Mouse (Mus musculus) limb, embryonic 14.5 days (tissue): ENCODE measurements at regions not wholly inside any gene's neighbourhood (a gene's known extent, or its start where the extent isn't known, plus 50 kb on each side); places are given as distances from the start of the nearest gene placed in this dataset.

Experiments used
- ATAC-seq: fragments of 200-750 bp; cut with Nextera tagmentation; 2 replicates; pipeline ENCODE4 v1.8.0; 2017; ENCODE audit warnings: low read depth, moderate number of reproducible peaks, moderate TSS enrichment; ENCODE audit not compliant: low FRiP score
- DNase-seq: peaks from one replicate; pipeline ENCODE4 v3.0.0-alpha.2; 2015; ENCODE audit warnings: low spot score
- H3K27ac ChIP-seq: fragments of 300-500 bp; sonication (generic); replicated peaks from 2 replicates; pipeline ENCODE4 v1.5.1; 2014; ENCODE audit warnings: low read depth, mild to moderate bottlenecking, low read length, moderate library complexity, mixed read lengths
- H3K27me3 ChIP-seq: fragments of 300-500 bp; sonication (generic); 2 replicates; pipeline ENCODE4 v1.6.1; 2014; ENCODE audit warnings: low read length, mixed read lengths; ENCODE audit not compliant: control insufficient read depth, insufficient read depth
- H3K36me3 ChIP-seq: fragments of 300-500 bp; sonication (generic); 2 replicates; pipeline ENCODE4 v1.6.1; 2014; ENCODE audit warnings: mild to moderate bottlenecking, low read length, moderate library complexity, mixed read lengths; ENCODE audit not compliant: control insufficient read depth, insufficient read depth
- H3K4me1 ChIP-seq: fragments of 300-500 bp; sonication (generic); 2 replicates; pipeline ENCODE4 v1.6.1; 2014; ENCODE audit warnings: antibody characterized with exemption, low read length, mixed read lengths; ENCODE audit not compliant: control insufficient read depth, insufficient read depth
- H3K4me2 ChIP-seq: fragments of 300-500 bp; sonication (generic); replicated peaks from 2 replicates; pipeline ENCODE4 v1.6.1; 2014; ENCODE audit warnings: low read depth, mild to moderate bottlenecking, low read length, moderate library complexity; ENCODE audit not compliant: severe bottlenecking
- H3K4me3 ChIP-seq: fragments of 300-500 bp; sonication (generic); replicated peaks from 2 replicates; pipeline ENCODE4 v1.5.1; 2014; ENCODE audit warnings: low read length
- H3K9ac ChIP-seq: fragments of 300-500 bp; sonication (generic); 2 replicates; pipeline ENCODE4 v1.6.1; 2014; ENCODE audit warnings: mild to moderate bottlenecking, low read depth, low read length, moderate library complexity; ENCODE audit not compliant: severe bottlenecking
- H3K9me3 ChIP-seq: fragments of 300-500 bp; sonication (generic); 2 replicates; pipeline ENCODE4 v1.6.1; 2016; ENCODE audit warnings: low read length; ENCODE audit not compliant: control insufficient read depth
- POLR2A ChIP-seq: fragments of 200-500 bp; IDR thresholded peaks from 2 replicates; pipeline ENCODE4 v1.8.0; 2012; ENCODE audit warnings: inconsistent platforms, mild to moderate bottlenecking, moderate library complexity, borderline replicate concordance; ENCODE audit not compliant: insufficient read depth, insufficient read length; ENCODE audit errors: extremely low read depth
- WGBS: fragments of 180-500 bp; shearing (Covaris S2); extraction: QIAGEN DNeasy Blood & Tissue Kit; methylation state at CpG from one replicate; pipeline ENCODE4 v1.1.7; 2014; 5-methylcytosine and 5-hydroxymethylcytosine counted together

DNA sequence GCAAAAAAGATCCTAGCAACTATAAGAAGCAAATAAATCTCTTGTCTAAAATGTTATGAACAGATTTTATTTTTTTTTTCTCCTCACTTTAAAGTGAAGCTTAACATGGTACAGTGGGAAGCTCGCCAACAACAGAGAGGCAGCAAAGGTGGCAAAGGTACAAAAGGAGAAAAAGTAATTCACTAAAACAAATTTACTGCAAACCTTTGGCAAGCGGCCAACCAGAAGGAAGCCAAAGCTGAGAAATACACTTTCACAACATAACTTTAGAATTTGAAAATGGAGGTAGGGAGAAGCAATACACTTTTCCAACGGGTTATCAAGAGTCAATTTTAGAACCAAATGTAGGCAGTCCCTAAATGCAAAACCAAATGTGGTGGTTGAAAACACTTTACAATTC lies 939.6 kb upstream of the 4921530L21Rik start:
- Histone ChIP-seq H3K27me3 (no peaks in the 10 kb centered on the region), H3K4me3 (no peak overlapping the region), H3K9me3 (no peaks in the 10 kb centered on the region), H3K27ac (no peak overlapping the region), H3K4me1 (no peaks in the 10 kb centered on the region), H3K36me3 (no peaks in the 10 kb centered on the region), H3K4me2 (no peak overlapping the region), H3K9ac (no peak overlapping the region)
- ATAC-seq = no peak
- WGBS = 64% methylated on average over 3 of the region's 3 CpGs
- TF ChIP-seq POLR2A = no peak
- peak; percentile 33 for DNase-seq
